8 mouse cellular contexts compared by ENCODE assay signal in genomic region chr3:107278479-107279269, GRCm38 (mm10). TPM values are rescaled to one million over a fixed set of nuclear protein-coding genes. Genes with fewer than 3 reads are reported as not detected.
DNase-seq lines count a peak whose midpoint lies in the region; ATAC-seq lines count a peak whose summit lies in the region.

TSS of gene Lamtor5 (plus strand) at chr3:107278858.

- 4% methylated on average over 43 of the region's 43 CpGs for WGBS in forebrain, embryonic 11.5 days
- 3% methylated on average over 43 of the region's 43 CpGs for WGBS in heart, embryonic 16.5 days
- 2% methylated on average over 43 of the region's 43 CpGs for WGBS in liver, embryonic 15.5 days (ENCODE audit: insufficient replicate concordance)
- WGBS in neural tube, embryonic 12.5 days: 3% methylated on average over 43 of the region's 43 CpGs

- H3K4me3 ChIP-seq in forebrain, embryonic 11.5 days (ENCODE audit: low read depth, low read length): peak within 1 kb of the TSS; percentile 87
- peak within 1 kb of the TSS; percentile 80 for H3K4me3 ChIP-seq in heart, embryonic 16.5 days (ENCODE audit: low read length)
- H3K4me3 ChIP-seq in liver, embryonic 15.5 days (replicated peaks): peak within 1 kb of the TSS; percentile 74
- peak within 1 kb of the TSS; percentile 68 for H3K4me3 ChIP-seq in neural tube, embryonic 12.5 days

- peak; percentile 80 to 88 for DNase-seq in CD8-positive naive resting alpha-beta T cell, adult 2 months (ENCODE audit: low read depth in 2 of 2, low spot score in 2 of 2)
- peak; percentile 77 for DNase-seq in c-Kit-positive CD71-negative TER-119-negative erythroid progenitor cells, embryonic 14.5 days (ENCODE audit: low read depth)
- DNase-seq in forebrain, embryonic 11.5 days (ENCODE audit: low spot score): peak; percentile 93
- peak; percentile 92 to 93 for DNase-seq in kidney, postnatal 36 days
- DNase-seq in telencephalon, adult 2 months (ENCODE audit: low read depth, low spot score): peak; percentile 84

- peak within 1 kb of the TSS; percentile 71 for H3K9ac ChIP-seq in forebrain, embryonic 11.5 days (ENCODE audit: low read length)
- H3K9ac ChIP-seq in heart, embryonic 16.5 days (ENCODE audit: low read length): peak within 1 kb of the TSS; percentile 78
- H3K9ac ChIP-seq in liver, embryonic 15.5 days: peak within 1 kb of the TSS; percentile 69
- H3K9ac ChIP-seq in neural tube, embryonic 12.5 days: peak within 1 kb of the TSS; percentile 61

- H3K27ac ChIP-seq in forebrain, embryonic 11.5 days (ENCODE audit: low read depth, low read length): no peak within 1 kb of the TSS
- no peak within 1 kb of the TSS for H3K27ac ChIP-seq in heart, embryonic 16.5 days (ENCODE audit: low read length)
- H3K27ac ChIP-seq in liver, embryonic 15.5 days (replicated peaks): peak within 1 kb of the TSS; percentile 54
- H3K27ac ChIP-seq in neural tube, embryonic 12.5 days: no peak within 1 kb of the TSS

- no peaks in the 10 kb centered on the region for H3K4me1 ChIP-seq in forebrain, embryonic 11.5 days (replicated peaks; ENCODE audit: control insufficient read depth, insufficient read depth, low read length)
- peaks cover 10% of the 10 kb centered on the region for H3K4me1 ChIP-seq in heart, embryonic 16.5 days (ENCODE audit: control insufficient read depth, insufficient read depth, low read length)
- peaks cover 19% of the 10 kb centered on the region for H3K4me1 ChIP-seq in liver, embryonic 15.5 days (replicated peaks)
- H3K4me1 ChIP-seq in neural tube, embryonic 12.5 days: peaks cover 8% of the 10 kb centered on the region

- peak; percentile 92 for ATAC-seq in forebrain, embryonic 11.5 days (replicated peaks; ENCODE audit: low FRiP score)
- peak; percentile 83 for ATAC-seq in heart, embryonic 16.5 days (replicated peaks; ENCODE audit: extremely low read depth, insufficient read depth, low FRiP score)
- ATAC-seq in liver, embryonic 15.5 days (ENCODE audit: insufficient read depth): peak; percentile 86
- peak; percentile 86 for ATAC-seq in neural tube, embryonic 12.5 days (ENCODE audit: low FRiP score, low read depth)

- no peaks in the 10 kb centered on the region for H3K9me3 ChIP-seq in forebrain, embryonic 11.5 days (ENCODE audit: control insufficient read depth, low read length)
- H3K9me3 ChIP-seq in heart, embryonic 16.5 days (replicated peaks; ENCODE audit: control insufficient read depth, low read length): peaks cover 3% of the 10 kb centered on the region; the same call in 1 of the 2 replicates
- H3K9me3 ChIP-seq in liver, embryonic 15.5 days (replicated peaks): no peaks in the 10 kb centered on the region
- H3K9me3 ChIP-seq in neural tube, embryonic 12.5 days: no peaks in the 10 kb centered on the region

- H3K27me3 ChIP-seq in forebrain, embryonic 11.5 days (ENCODE audit: control insufficient read depth, insufficient read depth, low read length): no peaks in the 10 kb centered on the region
- H3K27me3 ChIP-seq in heart, embryonic 16.5 days (ENCODE audit: control insufficient read depth, insufficient read depth, low read length): no peaks in the 10 kb centered on the region
- no peaks in the 10 kb centered on the region for H3K27me3 ChIP-seq in liver, embryonic 15.5 days
- no peaks in the 10 kb centered on the region for H3K27me3 ChIP-seq in neural tube, embryonic 12.5 days (replicated peaks)

- peak within 1 kb of the TSS; percentile 54 for H3K4me2 ChIP-seq in forebrain, embryonic 11.5 days (ENCODE audit: low read depth, low read length, severe bottlenecking)
- peak within 1 kb of the TSS; percentile 78 for H3K4me2 ChIP-seq in heart, embryonic 16.5 days (ENCODE audit: low read depth, low read length)
- peak within 1 kb of the TSS; percentile 66 for H3K4me2 ChIP-seq in liver, embryonic 15.5 days
- H3K4me2 ChIP-seq in neural tube, embryonic 12.5 days (replicated peaks): peak within 1 kb of the TSS; percentile 75

- no peaks in the 10 kb centered on the region for H3K36me3 ChIP-seq in forebrain, embryonic 11.5 days (ENCODE audit: control insufficient read depth, insufficient read depth, low read length)
- peaks cover 9% of the 10 kb centered on the region for H3K36me3 ChIP-seq in heart, embryonic 16.5 days (ENCODE audit: control insufficient read depth, insufficient read depth)
- H3K36me3 ChIP-seq in liver, embryonic 15.5 days (replicated peaks): peaks cover 21% of the 10 kb centered on the region
- peaks cover 14% of the 10 kb centered on the region for H3K36me3 ChIP-seq in neural tube, embryonic 12.5 days

RNA-seq across cellular contexts. Expression of gene Lamtor5, which starts in this region (rescaled TPM):
- polyA plus RNA-seq in forebrain, embryonic 11.5 days (2014; fragmentation: Nextera tagmentation; extraction: Ambion mirVana): 174 and 177 TPM in 2 replicates
- 169 and 172 TPM in 2 replicates for polyA plus RNA-seq in heart, embryonic 16.5 days (2015; fragmentation: Nextera tagmentation; extraction: Ambion mirVana)
- polyA plus RNA-seq in liver, embryonic 15.5 days (2015; fragmentation: Nextera tagmentation; extraction: Ambion mirVana): 89.7 and 93.8 TPM in 2 replicates
- polyA plus RNA-seq in neural tube, embryonic 12.5 days (2016; fragmentation: Nextera tagmentation; extraction: Ambion mirVana): 182 and 190 TPM in 2 replicates
